Mouse (Mus musculus) layer of hippocampus, postnatal 36 days (tissue): ENCODE results near the gene Jtb. TPM values are rescaled to one million over a fixed set of nuclear protein-coding genes. Genes with fewer than 3 reads are reported as not detected.

Experiments used
- DNase-seq, 2 experiments: peaks; one replicate each; pipeline ENCODE4 v3.0.0; 2022
- total RNA-seq, 2 experiments: library from RNA; stranded (reverse); gene quantifications; 2 replicates each; pipeline ENCODE4 v1.2.3; 2021

The Jtb gene
- 10 to 100 TPM; 46.0 to 47.2 TPM for total RNA-seq

DNA sequence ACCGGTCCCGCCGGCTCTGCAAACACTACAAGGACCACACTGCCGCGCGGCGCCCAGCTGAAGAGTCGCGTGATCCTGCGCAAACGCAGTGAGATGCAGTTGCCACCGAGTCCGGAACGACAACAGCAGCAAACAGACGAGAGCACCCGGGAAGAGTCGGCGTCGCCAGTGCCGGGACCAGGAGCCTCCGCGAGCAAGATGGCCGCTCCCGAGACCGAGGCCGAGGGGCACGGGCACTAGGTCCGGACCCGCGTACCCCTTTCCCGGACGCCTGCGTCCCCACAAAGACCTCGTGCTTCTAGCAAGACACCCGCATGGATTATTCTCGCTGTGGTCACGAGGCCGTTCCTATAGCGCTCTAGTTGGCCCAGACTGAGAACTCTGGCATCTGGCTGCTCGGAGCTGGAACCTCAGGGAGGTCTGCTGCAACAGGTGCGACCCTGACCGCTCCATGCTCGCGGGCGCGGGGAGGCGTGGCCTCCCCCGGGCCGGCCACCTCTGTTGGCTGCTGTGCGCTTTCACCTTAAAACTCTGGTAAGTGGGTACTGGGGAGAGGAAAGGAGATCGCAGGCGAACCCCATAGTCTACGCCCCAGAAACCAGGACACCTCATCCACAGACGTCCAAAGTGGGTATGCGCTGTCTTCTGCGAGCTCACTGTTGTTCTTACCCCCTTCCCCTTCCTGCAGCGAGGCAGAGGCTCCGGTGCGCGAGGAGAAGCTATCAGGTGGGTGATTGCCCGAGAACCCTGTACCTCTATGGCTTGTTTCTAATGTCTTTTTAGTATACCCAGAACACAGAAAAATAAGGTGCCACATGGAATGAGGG is at the start of gene Jtb:
TSS of gene Jtb (plus strand) at position 91 of the 827 bp plus-strand sequence.
- peak; percentile 95 for DNase-seq

DNA sequence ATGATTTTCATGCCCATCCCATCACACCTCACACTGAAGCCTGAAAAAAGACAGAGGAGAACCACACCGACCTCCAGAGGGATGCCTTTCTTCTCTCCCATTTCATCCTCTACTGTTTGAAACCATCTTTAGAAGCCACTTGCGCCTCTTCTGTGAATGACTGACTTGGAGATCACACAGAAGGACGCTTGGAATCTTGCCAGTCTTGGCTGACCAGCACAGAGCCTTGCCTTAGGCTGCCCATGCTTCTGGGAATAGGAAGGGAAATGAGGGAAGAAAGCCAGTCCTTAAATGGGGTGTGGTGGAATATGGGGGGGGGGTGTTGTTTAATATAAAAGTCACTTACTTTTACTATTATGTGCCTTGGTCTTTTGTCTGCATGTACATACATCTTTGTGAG is 47.8 kb upstream of the Jtb start:
- no peak for DNase-seq

DNA sequence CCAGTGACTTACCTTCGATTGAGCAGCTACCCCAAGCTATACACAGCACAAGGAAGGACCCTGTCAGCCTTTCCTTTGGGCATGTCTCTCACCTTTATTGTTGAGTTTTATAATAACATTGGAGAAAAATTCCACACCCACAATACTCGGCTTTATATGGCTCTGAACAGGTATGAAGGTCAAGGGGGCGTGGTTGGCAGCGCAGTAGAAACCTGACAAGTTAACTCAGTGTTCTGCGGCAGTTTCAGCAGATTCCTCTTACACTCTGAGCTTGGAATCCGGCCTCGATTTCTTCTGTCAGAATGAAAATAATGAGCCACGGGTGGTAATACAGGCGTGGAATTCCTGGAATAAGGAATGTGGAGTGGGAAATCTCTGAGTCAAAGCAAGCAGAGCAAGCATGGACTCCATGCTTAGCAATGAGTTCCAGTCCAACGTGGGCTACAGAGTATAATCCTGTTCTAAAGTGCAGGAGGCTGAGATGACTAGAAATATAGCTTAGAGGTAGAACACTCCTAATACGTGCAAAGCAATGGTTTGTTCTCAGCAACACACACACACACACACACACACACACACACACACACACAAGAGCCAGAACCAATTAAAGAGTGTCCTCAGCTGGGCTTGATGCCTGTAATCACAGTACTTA is 40.4 kb upstream of the Jtb start:
- DNase-seq = no peak

DNA sequence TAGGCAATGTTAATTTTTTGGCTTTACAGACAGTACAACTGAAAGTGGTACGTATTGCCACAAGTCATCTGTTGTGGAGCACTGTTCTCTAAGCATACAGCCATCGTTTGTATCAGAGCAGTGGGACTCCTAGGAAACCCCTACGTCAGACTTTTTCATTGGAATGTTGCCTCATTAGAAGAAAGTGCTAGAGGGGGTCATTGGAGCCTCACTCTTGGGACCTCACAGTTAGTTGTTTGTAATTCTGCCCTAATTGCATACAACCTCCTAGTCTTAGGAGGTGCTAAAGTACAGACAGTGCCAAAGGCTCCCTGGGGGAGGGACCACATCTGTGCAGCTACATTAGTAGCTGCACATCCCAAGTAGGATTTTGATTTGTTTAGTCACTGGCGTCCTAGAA is 36.6 kb upstream of the Jtb start:
- no peak for DNase-seq

DNA sequence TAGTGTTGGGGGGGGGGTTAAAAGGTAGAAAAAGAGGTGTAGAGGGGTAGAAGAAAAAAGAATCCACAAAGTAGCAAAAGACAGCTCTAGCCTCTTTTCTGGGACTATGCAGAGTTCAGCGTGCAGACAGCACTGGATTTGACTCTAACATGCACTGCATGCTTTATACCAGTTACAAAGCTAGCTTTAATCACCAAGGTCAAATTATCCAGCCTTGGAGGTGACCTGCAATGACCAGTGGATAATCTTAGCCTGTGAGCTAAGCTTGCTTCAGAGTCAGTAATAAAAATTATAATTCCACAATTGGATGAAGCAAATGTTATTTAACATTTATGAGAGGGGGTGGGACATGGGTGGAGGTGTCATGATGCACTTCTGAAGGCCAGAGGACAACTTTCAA is 35.8 kb upstream of the Jtb start:
- no peak for DNase-seq

DNA sequence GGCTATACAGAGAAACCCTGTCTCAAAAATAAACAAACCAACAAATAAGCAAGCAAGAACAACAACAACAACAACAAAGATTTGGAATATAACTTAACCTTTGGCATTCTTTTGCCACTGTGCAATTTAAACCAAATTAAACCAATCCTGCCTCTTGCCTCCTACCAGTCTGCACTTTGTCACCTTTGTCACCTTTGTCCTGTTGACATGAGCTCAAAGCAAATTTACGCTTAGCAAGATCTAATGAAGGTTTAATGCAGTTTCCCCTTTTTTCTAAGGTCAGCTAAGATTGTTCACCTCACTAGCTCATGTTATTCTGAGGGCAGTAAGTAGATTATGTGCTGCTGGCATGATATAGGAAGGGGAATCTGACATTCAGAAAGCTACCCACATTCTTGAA is 33.8 kb upstream of the Jtb start:
- DNase-seq = no peak

DNA sequence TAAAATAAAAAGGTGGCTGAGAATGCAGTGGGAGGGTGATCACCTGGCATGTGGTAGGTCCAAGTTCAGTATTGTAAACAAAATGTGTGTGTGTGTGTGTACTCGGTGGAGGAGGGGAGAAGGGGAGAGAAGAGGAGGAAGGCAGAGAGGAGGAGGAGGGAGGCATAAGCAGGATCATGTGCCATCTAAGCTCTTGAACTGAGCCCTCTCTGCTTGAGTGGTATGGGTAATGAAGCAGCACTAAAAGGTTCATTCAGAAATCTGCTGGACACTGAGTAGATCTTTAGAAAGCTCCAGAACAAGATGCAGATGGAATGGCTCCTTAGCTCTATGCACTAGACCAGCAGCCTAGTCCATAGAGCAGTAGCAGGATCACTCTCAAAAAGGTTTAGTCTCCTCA is 28.5 kb upstream of the Jtb start:
- no peak for DNase-seq

DNA sequence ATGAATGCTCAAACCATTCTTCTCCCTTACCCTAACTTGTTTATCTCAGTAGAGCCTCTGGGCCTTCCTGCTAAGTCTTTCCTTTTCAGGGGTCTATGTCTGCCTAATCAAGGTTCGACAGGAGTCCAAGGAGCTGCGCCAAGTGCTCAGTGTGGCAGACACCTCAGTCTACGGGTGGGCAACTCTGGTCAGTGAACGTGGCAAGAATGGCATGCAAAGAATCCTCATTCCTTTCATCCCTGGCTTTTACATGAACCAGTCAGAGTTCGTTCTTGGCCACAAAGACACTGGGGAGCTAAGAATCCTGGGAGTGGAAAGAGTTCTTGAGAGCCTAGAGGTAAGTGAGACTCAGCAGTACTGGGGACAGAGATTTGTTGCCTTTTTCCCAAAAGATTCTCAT is 27.8 kb upstream of the Jtb start:
- no peak for DNase-seq

DNA sequence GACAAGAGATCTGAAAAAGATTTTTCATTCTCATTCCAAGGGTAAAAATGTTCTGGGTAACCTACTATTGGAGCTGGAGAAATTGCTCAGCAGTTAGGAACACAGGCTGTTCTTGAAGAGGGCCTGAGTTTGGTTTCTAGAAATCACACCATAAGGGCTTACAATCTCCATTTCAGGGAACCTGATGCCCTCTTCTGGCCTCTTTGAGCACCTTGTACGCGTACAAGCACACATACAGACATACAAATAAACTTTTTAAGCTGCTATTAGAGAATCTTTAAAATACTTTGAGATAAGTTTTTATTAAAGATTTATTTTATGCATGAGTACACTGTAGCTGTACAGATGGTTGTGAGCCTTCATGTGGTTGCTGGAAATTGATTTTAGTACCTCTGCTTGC is 26.8 kb upstream of the Jtb start:
- DNase-seq = no peak

DNA sequence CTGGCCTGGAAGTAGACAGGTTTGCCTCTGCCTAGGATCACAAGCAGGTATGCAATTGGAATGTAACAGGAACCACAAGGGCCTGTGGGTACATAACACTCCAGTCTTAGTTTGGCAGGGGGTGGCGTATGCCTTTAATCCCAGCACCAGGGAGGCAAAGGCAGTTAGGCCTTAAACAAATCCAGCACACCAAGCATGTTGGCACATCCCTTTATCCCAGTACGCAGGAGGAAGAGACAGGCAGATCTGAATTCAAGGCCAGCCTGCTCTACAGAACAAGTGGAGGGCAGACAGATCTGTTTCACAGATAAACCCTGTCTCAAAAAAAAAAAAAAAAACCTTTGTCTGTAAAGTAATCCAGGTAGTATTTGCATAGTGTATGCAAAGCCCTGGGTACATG is 22.7 kb upstream of the Jtb start:
- no peak for DNase-seq

DNA sequence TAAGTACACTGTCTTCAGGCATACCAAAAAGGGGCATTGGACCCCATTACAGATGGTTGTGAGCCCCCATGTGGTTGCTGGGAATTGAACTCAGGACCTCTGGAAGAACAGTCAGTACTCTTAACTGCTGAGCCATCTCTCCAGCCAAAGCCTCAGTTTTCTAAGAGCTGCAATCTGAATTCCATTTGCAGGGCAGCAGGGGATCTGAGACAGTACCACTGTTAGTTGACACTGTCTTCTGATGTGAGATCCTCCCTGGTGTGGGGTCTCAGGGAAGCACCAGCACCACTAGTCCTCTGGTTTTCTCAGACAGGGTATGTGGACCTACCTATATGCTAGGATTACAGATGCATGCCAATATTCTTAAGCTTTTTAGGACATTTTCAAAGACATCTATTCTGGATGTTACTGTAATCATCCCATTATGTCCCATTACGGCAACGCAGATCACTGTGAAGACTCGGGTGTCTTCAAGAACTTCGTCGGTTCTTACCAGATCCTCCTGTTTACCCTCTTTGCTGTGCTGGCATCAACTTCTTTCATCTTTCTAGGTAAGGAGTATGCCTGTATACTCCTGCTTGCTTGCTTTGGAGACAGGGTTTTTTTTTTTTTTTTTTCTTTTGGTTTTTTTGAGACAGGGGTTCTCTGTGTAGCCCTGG is 21.4 kb upstream of the Jtb start:
- no peak for DNase-seq

DNA sequence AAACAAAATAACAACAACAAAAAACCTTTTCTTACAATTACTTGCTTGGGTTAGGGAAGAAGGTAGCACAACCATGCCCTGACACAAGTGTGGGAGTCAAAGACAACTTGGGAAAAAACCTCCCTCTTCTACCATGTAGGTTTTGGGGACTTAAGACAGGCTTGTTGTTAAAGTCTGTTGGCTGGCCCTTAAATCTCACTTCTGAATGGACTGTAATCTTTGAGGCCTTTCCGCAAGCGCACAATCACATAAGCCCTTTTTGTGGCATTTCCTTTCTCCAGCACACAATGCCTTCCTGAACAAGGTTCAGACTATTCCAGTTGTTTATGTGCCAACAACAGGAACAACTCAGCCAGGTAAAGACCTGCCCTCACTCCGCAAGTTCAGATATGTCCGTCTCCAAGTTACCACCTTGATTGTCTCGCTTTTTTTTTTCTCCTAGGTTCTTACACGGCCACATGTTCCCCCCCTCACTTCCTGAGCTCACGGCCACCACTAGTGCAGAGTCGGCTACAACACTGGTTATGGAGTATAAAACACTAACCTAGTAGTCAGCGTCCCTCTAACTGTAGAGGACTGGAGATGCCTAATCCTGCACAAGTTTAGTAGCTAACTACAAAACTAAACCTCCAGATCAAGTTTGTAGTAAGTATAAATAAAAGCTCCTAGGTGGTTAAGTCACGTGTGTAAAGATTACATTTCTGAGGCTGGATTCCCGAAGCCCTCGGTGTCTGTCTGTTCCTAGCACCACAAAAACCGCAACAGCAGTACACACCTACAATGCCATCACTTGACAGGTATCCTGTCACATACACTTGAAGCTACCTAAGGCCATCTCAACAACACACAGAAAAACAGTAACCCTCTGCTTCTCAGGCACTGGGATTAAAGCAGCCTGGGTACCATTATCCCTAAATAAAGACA is 19.7 kb upstream of the Jtb start:
- DNase-seq = no peak

DNA sequence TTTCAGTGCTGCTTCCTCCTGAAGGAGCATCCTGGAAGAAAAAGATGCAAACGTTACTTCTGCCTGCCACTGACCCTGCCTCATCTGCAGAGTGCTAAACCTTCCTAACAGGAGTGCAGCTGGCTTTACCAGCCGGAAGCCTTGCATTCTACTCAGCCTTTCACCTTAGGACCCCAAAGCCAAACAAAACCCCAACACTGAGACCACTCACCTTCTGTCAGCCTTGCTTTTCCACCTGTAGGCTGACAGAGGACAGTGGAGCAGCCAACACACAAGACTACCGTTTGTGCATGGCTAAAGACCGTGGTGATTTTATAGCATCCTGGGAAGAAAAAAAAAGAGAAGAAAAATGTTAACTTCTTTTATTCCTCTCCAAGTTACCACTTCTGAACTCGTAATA is 18.7 kb upstream of the Jtb start:
- DNase-seq = no peak

DNA sequence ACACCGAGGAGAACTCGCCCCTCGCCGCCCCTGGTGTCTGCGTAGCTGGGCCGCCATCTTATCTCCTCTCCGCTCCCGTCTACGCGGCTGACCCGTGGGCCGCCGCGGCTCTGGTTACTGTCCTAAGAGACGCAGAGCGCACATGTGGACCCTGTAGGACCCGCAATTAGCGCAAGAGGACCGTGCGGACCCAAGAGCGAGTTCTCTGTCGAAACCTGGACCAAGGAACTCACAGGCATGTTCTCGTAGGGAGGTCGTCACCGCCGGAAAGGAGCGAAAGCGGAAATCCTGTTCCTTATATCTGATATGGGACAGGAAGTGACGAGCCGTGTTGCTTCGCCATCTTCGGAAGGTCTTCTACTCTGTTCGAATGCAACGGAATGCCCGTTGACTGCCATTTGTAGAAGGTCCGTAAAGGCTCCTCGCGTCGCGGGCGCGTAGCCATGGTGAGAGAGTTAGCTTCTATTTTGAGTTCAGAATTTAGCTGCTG is 18.0 kb upstream of the Jtb start, which contains the start of the genes Rps27 and Rab13:
TSS of gene Rps27 (minus strand) at position 275 of the 490 bp plus-strand sequence.
TSS of gene Rab13 (plus strand) at position 319 of the 490 bp plus-strand sequence.
- DNase-seq = peak; percentile 90 to 92

DNA sequence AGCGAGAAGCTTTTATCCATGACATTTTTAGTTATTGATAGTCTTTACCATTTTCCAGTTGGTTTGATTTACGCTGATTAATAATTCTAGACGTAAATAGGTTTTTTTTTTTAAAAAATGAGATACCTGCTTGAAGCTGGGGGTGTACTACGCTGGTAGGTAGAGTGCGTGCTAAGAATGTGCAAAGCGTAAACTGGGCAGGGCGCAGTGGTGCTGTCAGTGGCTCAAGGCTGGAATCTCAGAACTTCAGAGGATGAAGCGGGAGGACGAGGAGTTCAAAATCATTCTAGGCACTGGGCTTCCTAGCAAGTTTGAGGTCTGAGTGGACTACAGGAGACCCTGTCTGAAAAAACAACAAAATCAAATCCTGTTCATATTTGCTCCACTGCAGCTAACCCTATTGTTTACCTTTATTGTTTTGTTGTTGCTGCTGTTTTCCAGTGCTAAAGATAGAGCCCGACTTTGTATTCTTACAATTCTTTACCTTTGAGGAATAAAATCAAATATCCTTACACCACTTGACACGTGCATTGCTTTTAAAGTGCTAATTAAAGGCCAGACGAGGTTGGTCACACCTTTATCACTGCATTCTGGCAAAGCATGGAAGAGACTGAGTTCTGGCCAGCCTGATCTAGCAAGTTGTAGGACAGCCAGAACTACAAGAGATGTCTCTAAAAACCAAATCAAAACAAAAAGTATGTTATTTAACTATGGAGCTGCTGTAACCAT is 17.3 kb upstream of the Jtb start:
- DNase-seq = no peak

DNA sequence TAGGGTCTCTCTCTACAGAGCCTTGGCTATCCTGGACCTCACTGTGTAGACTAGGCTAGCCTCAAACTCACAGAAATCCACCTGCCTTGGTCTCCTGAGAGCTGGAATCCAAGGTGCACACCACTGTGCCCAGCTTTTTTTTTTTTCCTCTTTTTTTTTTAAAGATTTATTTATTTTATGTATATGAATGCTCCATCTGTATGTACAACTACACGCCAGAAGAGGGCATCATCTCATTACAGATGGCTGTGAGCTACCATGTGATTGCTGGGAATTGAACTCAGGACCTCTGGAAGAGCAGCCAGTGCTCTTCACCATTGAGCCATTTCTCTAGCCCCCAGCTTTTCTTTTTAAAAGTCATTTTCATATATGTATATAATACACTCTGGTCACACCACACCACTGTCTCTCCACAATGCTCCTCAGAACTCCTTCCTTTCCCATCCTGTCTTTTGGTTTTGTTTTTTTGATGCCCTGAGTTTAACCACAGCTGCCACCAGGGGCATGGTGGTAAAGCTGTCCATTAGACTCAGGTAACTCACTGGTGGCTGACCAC is 15.5 kb upstream of the Jtb start:
- no peak for DNase-seq

DNA sequence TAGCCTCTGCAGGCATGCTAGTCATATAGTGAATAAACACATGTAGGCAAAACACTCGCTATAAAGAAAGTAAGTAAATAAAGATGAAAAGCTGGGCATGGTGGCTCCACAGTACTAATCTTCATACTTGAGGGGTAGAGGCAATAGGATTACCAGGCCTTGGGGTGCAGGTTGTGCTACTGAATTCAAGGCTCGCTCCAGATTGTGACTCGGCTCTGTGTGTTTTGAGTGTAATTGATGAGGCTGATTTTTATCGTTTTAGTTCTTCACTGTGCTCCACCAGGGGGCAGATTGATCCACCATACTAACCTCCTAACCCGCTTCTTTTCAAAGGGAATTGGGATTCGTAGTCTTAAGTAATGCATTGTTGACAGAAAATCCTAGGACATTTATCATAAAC is 11.3 kb upstream of the Jtb start:
- DNase-seq = peak; percentile 24 to 43

DNA sequence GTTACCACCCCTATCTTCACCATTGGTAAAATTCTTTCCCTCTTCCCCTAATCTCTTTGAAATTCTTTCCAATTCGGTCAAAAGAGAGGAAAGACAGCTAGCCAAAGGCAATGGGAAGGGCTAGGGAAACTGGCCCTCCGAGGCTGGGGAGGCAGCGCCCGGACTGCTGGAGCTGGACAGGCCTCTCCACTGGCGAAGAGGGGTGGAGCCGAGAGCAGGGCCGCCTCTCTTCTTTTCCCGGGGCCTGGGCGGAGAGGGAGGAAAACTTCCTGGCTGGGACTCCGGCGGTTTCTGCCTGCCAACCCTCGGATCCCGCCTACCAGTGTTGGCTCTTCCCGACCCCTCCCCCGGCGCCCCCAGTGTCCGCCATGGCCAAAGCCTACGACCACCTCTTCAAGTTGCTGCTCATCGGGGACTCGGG is 10.9 kb upstream of the Jtb start:
- peak; percentile 38 to 40 for DNase-seq

DNA sequence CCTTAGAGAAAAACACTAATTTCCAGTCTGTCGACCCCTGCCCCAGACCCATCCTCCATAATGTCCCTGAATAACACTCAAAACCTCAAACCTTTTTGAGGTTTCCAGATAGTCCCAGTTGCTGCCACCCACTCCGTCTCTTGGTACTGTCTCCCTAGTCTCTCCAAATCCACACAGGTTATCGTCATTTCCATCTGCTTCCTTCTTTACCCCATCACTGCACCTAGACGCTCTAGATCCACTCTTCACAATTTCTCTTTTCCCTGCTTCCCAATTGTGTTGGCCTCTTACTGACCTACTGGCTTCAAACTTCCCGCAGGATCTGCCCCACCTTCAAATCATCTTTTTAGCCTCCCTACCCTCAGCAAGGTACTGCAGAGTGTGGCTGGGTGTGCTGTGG is 10.3 kb upstream of the Jtb start:
- no peak for DNase-seq

DNA sequence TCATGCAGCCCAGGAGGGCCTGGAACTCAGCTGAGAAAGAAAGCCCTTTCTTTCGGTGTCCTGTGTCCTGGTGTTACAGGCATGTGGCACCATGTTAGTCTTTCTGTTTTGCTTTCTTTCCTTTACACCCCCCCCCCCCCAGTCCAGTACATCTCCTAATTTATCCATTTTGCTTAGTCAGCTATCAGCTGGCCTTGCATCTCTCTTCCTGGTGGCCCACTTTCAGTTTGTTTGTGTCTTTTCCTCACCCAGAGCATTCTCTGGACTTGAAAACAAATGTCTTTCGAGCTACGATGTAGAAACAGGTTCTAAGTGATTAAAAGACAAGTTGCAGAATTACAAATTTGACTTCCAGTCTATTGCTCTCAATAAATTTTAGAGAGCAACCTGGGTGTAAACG is 8.9 kb upstream of the Jtb start:
- no peak for DNase-seq

DNA sequence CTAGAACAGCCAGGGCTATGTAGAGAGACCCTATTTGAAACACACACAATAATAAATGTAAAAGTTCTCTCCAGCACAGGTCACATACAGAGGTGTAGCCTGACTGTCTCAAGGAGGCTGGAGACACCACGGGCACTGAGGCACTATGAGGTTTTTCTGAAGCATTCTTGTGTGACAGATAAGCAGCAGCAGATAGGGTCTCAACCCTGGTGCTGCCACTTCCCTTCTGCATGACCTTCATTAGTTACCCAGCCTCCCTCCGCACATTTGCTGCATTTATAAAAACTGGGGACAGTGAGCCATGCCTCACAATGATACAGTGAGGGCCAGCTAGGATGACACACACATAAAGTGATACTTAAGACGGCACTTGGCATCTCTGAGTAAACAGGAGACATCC is 8.5 kb upstream of the Jtb start:
- no peak for DNase-seq
